Mouse (Mus musculus) limb, embryonic 14.5 days (tissue): ENCODE data around the gene Lmo3. TPM values are rescaled to one million over a fixed set of nuclear protein-coding genes. Genes with fewer than 3 reads are reported as not detected.

Experiments
- ATAC-seq: fragments of 200-750 bp; cut with Nextera tagmentation; 2 replicates; pipeline ENCODE4 v1.8.0; 2017; ENCODE audit warnings: low read depth, moderate number of reproducible peaks, moderate TSS enrichment; ENCODE audit not compliant: low FRiP score
- DNase-seq: peaks from one replicate; pipeline ENCODE4 v3.0.0-alpha.2; 2015; ENCODE audit warnings: low spot score
- H3K27ac ChIP-seq: fragments of 300-500 bp; sonication (generic); replicated peaks from 2 replicates; pipeline ENCODE4 v1.5.1; 2014; ENCODE audit warnings: low read depth, mild to moderate bottlenecking, low read length, moderate library complexity, mixed read lengths
- H3K27me3 ChIP-seq: fragments of 300-500 bp; sonication (generic); 2 replicates; pipeline ENCODE4 v1.6.1; 2014; ENCODE audit warnings: low read length, mixed read lengths; ENCODE audit not compliant: control insufficient read depth, insufficient read depth
- H3K36me3 ChIP-seq: fragments of 300-500 bp; sonication (generic); 2 replicates; pipeline ENCODE4 v1.6.1; 2014; ENCODE audit warnings: mild to moderate bottlenecking, low read length, moderate library complexity, mixed read lengths; ENCODE audit not compliant: control insufficient read depth, insufficient read depth
- H3K4me1 ChIP-seq: fragments of 300-500 bp; sonication (generic); 2 replicates; pipeline ENCODE4 v1.6.1; 2014; ENCODE audit warnings: antibody characterized with exemption, low read length, mixed read lengths; ENCODE audit not compliant: control insufficient read depth, insufficient read depth
- H3K4me2 ChIP-seq: fragments of 300-500 bp; sonication (generic); replicated peaks from 2 replicates; pipeline ENCODE4 v1.6.1; 2014; ENCODE audit warnings: low read depth, mild to moderate bottlenecking, low read length, moderate library complexity; ENCODE audit not compliant: severe bottlenecking
- H3K4me3 ChIP-seq: fragments of 300-500 bp; sonication (generic); replicated peaks from 2 replicates; pipeline ENCODE4 v1.5.1; 2014; ENCODE audit warnings: low read length
- H3K9ac ChIP-seq: fragments of 300-500 bp; sonication (generic); 2 replicates; pipeline ENCODE4 v1.6.1; 2014; ENCODE audit warnings: mild to moderate bottlenecking, low read depth, low read length, moderate library complexity; ENCODE audit not compliant: severe bottlenecking
- H3K9me3 ChIP-seq: fragments of 300-500 bp; sonication (generic); 2 replicates; pipeline ENCODE4 v1.6.1; 2016; ENCODE audit warnings: low read length; ENCODE audit not compliant: control insufficient read depth
- POLR2A ChIP-seq: fragments of 200-500 bp; IDR thresholded peaks from 2 replicates; pipeline ENCODE4 v1.8.0; 2012; ENCODE audit warnings: inconsistent platforms, mild to moderate bottlenecking, moderate library complexity, borderline replicate concordance; ENCODE audit not compliant: insufficient read depth, insufficient read length; ENCODE audit errors: extremely low read depth
- WGBS: fragments of 180-500 bp; shearing (Covaris S2); extraction: QIAGEN DNeasy Blood & Tissue Kit; methylation state at CpG from one replicate; pipeline ENCODE4 v1.1.7; 2014; 5-methylcytosine and 5-hydroxymethylcytosine counted together
- polyA plus RNA-seq, 2 experiments: library from polyadenylated mRNA; depleted of rRNA in 1 of 2; stranded (reverse) in 1 of 2; unstranded in 1 of 2; fragments of >200 nt; fragmentation: Nextera tagmentation in 1 of 2; extraction: Ambion mirVana in 1 of 2; gene quantifications; 2 replicates each; pipeline versions ENCODE4 v1.2.1 to v1.2.3; 2012 to 2014

Lmo3 gene
- polyA plus RNA-seq, 2 experiments, result 0.94 to 1.6 TPM

DNA sequence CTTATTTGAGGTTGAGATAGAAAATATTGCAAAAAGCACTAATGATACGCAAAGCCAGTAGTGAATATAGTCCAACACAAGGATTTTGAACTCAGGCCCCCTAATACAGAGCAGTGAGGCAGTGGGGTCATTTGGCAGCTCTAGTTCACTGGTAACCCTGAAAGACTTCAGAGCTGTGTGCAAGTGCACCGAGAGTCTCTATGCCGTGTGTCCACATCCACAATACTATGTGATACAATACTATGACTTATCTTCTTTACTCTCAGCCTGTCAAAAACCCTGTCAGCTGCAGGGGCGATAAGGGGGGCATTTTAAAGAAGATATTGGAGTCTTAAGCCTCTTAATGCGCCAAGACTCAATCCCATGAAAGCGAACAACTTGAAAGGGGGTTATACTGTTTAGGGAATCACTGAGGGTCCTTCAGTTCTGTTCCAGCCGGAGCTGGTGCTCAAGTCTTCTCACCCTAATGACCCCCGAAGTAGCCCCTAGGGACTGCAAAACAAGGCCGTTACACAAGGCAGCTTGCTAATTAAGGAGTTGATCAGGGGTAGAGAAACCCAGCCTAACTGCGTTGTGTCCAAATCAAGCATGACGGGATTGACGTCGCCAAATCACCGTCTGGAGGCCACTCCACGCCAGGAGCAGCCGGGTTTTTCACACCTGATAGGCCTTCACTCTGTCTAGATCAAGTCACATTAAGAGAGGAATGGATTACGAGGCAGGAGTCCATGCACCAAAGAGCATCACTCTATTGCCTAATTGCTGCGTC lies 193.4 kb downstream of the Lmo3 start:
- WGBS, result 63% methylated on average over 18 of the region's 18 CpGs
- H3K36me3 ChIP-seq, result no peaks in the 10 kb centered on the region
- no peak overlapping the region for H3K4me3 ChIP-seq
- no peaks in the 10 kb centered on the region for H3K9me3 ChIP-seq
- H3K9ac ChIP-seq, result no peak overlapping the region
- ATAC-seq (no peak), DNase-seq (no peak)
- no peaks in the 10 kb centered on the region for H3K4me1 ChIP-seq
- H3K27ac ChIP-seq, result no peak overlapping the region
- TF ChIP-seq POLR2A, result no peak
- H3K4me2 ChIP-seq, result no peak overlapping the region
- no peaks in the 10 kb centered on the region for H3K27me3 ChIP-seq

DNA sequence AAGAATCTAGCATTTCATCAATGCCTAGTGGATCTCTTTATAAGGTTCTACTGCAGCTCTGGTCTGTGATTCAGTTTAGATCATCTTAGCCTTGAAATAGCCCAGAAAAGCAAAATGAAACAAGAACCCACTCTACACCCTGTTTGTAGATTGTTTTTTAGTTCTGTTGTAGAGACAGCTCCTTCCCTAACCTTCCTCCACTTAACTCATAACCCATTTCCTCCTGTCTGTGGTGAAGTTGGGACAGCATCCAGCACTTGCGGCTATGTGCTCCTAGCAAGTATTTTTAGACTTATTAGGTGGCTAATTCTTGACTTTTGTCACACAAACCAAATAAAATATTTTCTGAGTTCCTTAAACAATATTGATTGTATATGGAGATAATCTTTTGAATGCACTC lies 198.6 kb downstream of the Lmo3 start:
- Histone ChIP-seq H3K9ac (no peak overlapping the region), H3K27me3 (no peaks in the 10 kb centered on the region), H3K36me3 (no peaks in the 10 kb centered on the region), H3K4me2 (no peak overlapping the region), H3K9me3 (no peaks in the 10 kb centered on the region), H3K27ac (no peak overlapping the region), H3K4me1 (no peaks in the 10 kb centered on the region), H3K4me3 (no peak overlapping the region)
- no peak for ATAC-seq
- no peak for DNase-seq
- 77% methylated on average over 1 of the region's 1 CpGs for WGBS
- no peak for TF ChIP-seq POLR2A

DNA sequence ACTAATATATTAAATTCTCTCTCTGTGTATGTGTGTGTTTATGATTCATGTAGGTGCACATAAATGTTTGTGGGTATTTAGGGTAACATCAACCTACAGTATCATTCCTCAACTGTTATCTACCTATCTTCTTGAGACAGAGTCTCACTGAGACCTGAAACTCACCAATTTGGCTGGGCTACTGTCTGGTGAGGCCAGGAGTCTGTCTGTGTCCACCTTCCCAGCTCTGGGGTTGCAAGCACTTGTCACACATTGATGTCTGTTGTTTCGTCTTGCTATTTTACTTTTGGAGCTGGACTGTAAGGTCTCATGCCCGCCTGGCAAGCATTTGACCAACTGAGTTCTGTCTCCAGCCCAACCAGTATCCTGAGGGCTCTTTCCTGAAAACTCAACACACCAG lies 210.6 kb downstream of the Lmo3 start:
- H3K4me1 ChIP-seq, result no peaks in the 10 kb centered on the region
- H3K9me3 ChIP-seq, result no peaks in the 10 kb centered on the region
- no peak overlapping the region for H3K27ac ChIP-seq
- H3K4me2 ChIP-seq, result no peak overlapping the region
- H3K36me3 ChIP-seq, result no peaks in the 10 kb centered on the region
- TF ChIP-seq POLR2A, result no peak
- ATAC-seq (no peak), DNase-seq (no peak)
- H3K27me3 ChIP-seq, result no peaks in the 10 kb centered on the region
- H3K4me3 ChIP-seq, result no peak overlapping the region
- WGBS, result 85% methylated on average over 2 of the region's 2 CpGs
- no peak overlapping the region for H3K9ac ChIP-seq

DNA sequence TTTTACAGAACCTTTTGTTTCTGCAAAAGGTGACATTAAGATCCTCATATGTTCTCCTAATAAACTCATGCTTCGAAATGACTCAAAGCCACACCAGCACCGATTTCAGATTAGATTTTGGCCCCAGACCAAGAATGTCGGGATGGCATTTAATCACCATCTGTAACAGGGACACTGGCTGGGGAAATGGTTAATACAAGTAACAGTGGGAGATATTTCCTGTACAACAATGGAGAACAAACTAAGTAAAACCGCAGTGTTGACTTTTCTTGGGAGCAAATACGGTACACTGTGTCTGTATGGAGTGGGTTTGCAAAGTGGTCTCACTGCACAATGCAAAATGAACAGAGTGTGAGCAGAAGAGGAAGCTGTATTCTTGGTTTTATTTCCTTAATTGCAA lies 217.7 kb downstream of the Lmo3 start:
- no peaks in the 10 kb centered on the region for H3K27me3 ChIP-seq
- no peak overlapping the region for H3K27ac ChIP-seq
- no peak for TF ChIP-seq POLR2A
- H3K36me3 ChIP-seq, result no peaks in the 10 kb centered on the region
- H3K4me3 ChIP-seq, result no peak overlapping the region
- H3K9me3 ChIP-seq, result no peaks in the 10 kb centered on the region
- no peak overlapping the region for H3K9ac ChIP-seq
- 60% methylated on average over 5 of the region's 5 CpGs for WGBS
- no peak overlapping the region for H3K4me2 ChIP-seq
- no peaks in the 10 kb centered on the region for H3K4me1 ChIP-seq
- DNase-seq, result no peak
- no peak for ATAC-seq

DNA sequence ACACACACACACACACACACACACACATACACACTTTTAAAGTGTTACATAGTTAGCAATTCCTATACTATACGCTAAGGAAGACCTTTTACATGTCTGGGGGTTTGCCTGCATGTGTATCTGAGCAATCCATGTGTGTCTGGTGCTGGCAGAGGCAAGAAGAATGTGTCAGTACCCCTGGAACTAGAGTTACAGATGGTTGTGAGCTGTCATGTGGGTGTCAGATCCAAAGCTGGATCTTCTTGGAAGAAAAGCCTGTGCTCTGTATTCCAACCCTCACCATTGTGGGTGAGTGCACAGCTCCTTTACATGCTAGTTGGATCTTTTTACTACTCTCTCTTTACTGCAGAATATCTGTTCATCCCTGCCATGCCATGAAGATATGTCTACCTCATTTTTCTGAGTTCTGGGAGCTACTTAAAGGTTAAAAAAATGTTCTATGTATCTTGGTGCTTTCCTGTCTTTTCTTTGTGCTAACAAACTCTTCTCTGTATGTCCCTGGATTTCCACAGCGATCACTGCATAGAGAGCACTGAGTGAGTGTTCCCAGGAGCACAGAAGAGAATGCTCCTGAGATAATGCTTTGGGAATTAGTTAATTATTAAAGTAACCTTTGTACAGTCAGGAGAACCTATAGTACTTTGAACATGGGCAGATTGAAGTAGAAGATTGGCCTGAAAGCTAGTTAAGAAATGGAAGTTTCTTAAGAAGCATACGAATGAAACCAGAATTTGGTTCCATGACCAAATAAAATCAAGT lies 231.0 kb downstream of the Lmo3 start:
- WGBS, result 89% methylated on average over 3 of the region's 3 CpGs
- TF ChIP-seq POLR2A, result no peak
- no peak overlapping the region for H3K9ac ChIP-seq
- H3K27me3 ChIP-seq, result no peaks in the 10 kb centered on the region
- H3K27ac ChIP-seq, result no peak overlapping the region
- H3K4me3 ChIP-seq, result no peak overlapping the region
- H3K4me2 ChIP-seq, result no peak overlapping the region
- H3K4me1 ChIP-seq, result no peaks in the 10 kb centered on the region
- ATAC-seq, result no peak
- H3K36me3 ChIP-seq, result no peaks in the 10 kb centered on the region
- DNase-seq, result no peak
- no peaks in the 10 kb centered on the region for H3K9me3 ChIP-seq
